Mouse (Mus musculus): ENCODE measurements at regions not wholly inside any gene's neighbourhood (a gene's known extent, or its start where the extent isn't known, plus 50 kb on each side); places are given as distances from the start of the nearest gene placed in this dataset.

- WGBS (ENCODE audit: insufficient replicate concordance), result 55% methylated on average over 22 of the region's 22 CpGs
- Histone ChIP-seq H3K4me3 (ENCODE audit: low read depth, low read length) (no peak overlapping the region), H3K9me3 (ENCODE audit: low read length) (no peaks in the 10 kb centered on the region), H3K4me1 (ENCODE audit: insufficient read depth) (no peaks in the 10 kb centered on the region), H3K27ac (ENCODE audit: low read depth) (no peak overlapping the region), H3K27me3 (ENCODE audit: insufficient read depth, low read length) (no peaks in the 10 kb centered on the region), H3K4me2 (ENCODE audit: low read depth, low read length) (no peak overlapping the region), H3K9ac (replicated peaks) (no peak overlapping the region), H3K36me3 (replicated peaks; ENCODE audit: insufficient read depth, low read length) (no peaks in the 10 kb centered on the region)
- no peak for DNase-seq
- TF ChIP-seq EP300 (IDR thresholded peaks at IDR 0.05; ENCODE audit: low read depth), result no peak
- no peak for TF ChIP-seq CTCF (IDR thresholded peaks at IDR 0.05; ENCODE audit: low read depth)
- no peak for ATAC-seq
These were observed 242.8 kb upstream of the Irx5 start for GRCm38 (mm10) chr8:92114311-92115275.

DNA sequence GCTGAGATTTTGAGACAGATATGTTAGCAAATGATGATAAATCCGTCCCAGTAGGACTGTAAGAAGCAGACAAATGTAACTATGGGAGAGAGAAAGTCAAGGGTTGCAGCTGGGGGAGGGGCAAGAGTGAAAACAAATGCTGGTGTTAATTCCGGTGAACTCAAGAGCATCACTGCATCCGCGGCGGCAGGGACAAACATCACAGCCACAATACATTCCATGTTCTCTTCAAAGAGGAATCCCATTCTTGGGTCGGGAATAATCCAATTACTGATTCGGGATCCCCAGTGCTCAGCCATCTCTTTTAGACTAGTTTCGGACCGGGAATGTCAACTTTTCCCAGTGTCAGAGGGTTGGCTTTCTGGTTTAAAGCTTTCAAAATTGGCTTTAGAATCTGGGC is 243.5 kb upstream of the Irx5 start:
- Histone ChIP-seq H3K4me2 (ENCODE audit: low read depth, low read length) (no peak overlapping the region), H3K27me3 (ENCODE audit: insufficient read depth, low read length) (no peaks in the 10 kb centered on the region), H3K36me3 (replicated peaks; ENCODE audit: insufficient read depth, low read length) (no peaks in the 10 kb centered on the region), H3K4me1 (ENCODE audit: insufficient read depth) (no peaks in the 10 kb centered on the region), H3K9ac (replicated peaks) (no peak overlapping the region), H3K9me3 (ENCODE audit: low read length) (no peaks in the 10 kb centered on the region), H3K27ac (ENCODE audit: low read depth) (no peak overlapping the region), H3K4me3 (ENCODE audit: low read depth, low read length) (no peak overlapping the region)
- DNase-seq (no peak), ATAC-seq (no peak)
- WGBS (ENCODE audit: insufficient replicate concordance), result 19% methylated on average over 9 of the region's 9 CpGs
- TF ChIP-seq EP300 (IDR thresholded peaks at IDR 0.05; ENCODE audit: low read depth) (no peak), CTCF (IDR thresholded peaks at IDR 0.05; ENCODE audit: low read depth) (no peak)

GRCm38 (mm10) chr8:92113386-92113785 is 244.0 kb upstream of the Irx5 start:
- 62% methylated on average over 4 of the region's 4 CpGs for WGBS (ENCODE audit: insufficient replicate concordance)
- no peak for ATAC-seq
- no peaks in the 10 kb centered on the region for H3K36me3 ChIP-seq (replicated peaks; ENCODE audit: insufficient read depth, low read length)
- no peaks in the 10 kb centered on the region for H3K4me1 ChIP-seq (ENCODE audit: insufficient read depth)
- H3K4me2 ChIP-seq (ENCODE audit: low read depth, low read length), result no peak overlapping the region
- no peaks in the 10 kb centered on the region for H3K27me3 ChIP-seq (ENCODE audit: insufficient read depth, low read length)
- no peak overlapping the region for H3K9ac ChIP-seq (replicated peaks)
- TF ChIP-seq CTCF (IDR thresholded peaks at IDR 0.05; ENCODE audit: low read depth) (no peak), EP300 (IDR thresholded peaks at IDR 0.05; ENCODE audit: low read depth) (no peak)
- no peak overlapping the region for H3K4me3 ChIP-seq (ENCODE audit: low read depth, low read length)
- H3K9me3 ChIP-seq (ENCODE audit: low read length), result no peaks in the 10 kb centered on the region
- no peak overlapping the region for H3K27ac ChIP-seq (ENCODE audit: low read depth)
- DNase-seq, result no peak

DNA sequence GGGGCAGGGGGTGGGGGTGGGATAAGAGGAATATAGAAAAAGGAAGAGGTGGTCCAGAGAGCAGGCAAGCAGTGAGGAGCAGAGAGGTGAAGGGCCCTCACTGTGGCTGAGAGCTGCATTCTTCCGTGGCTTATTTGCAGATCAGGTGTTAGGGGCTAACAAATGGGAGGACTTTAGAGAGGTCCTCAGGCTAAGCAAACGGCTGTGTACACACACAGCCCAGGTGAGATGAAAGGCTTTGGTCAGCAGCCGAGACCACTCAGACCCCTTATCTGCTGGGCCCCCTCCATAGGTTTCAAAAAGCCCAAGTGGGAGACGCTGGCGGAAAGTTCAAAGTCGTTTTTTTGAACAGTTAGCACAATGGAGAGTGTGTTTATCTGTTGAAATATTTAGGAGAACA is 252.9 kb upstream of the Irx5 start:
- Histone ChIP-seq H3K4me3 (ENCODE audit: low read depth, low read length) (no peak overlapping the region), H3K4me2 (ENCODE audit: low read depth, low read length) (no peak overlapping the region), H3K36me3 (replicated peaks; ENCODE audit: insufficient read depth, low read length) (no peaks in the 10 kb centered on the region), H3K27ac (ENCODE audit: low read depth) (no peak overlapping the region), H3K9ac (replicated peaks) (no peak overlapping the region), H3K27me3 (ENCODE audit: insufficient read depth, low read length) (no peaks in the 10 kb centered on the region), H3K9me3 (ENCODE audit: low read length) (no peaks in the 10 kb centered on the region), H3K4me1 (ENCODE audit: insufficient read depth) (no peaks in the 10 kb centered on the region)
- WGBS (ENCODE audit: insufficient replicate concordance), result 35% methylated on average over 6 of the region's 6 CpGs
- no peak for TF ChIP-seq CTCF (IDR thresholded peaks at IDR 0.05; ENCODE audit: low read depth)
- TF ChIP-seq EP300 (IDR thresholded peaks at IDR 0.05; ENCODE audit: low read depth), result no peak
- DNase-seq, result no peak
- ATAC-seq, result no peak

GRCm38 (mm10) chr8:92102521-92102920 is 254.9 kb upstream of the Irx5 start:
- Histone ChIP-seq H3K27me3 (ENCODE audit: insufficient read depth, low read length) (no peaks in the 10 kb centered on the region), H3K36me3 (replicated peaks; ENCODE audit: insufficient read depth, low read length) (no peaks in the 10 kb centered on the region), H3K9ac (replicated peaks) (no peak overlapping the region), H3K9me3 (ENCODE audit: low read length) (no peaks in the 10 kb centered on the region), H3K4me3 (ENCODE audit: low read depth, low read length) (no peak overlapping the region), H3K4me1 (ENCODE audit: insufficient read depth) (no peaks in the 10 kb centered on the region), H3K27ac (ENCODE audit: low read depth) (no peak overlapping the region), H3K4me2 (ENCODE audit: low read depth, low read length) (no peak overlapping the region)
- TF ChIP-seq EP300 (IDR thresholded peaks at IDR 0.05; ENCODE audit: low read depth) (no peak), CTCF (IDR thresholded peaks at IDR 0.05; ENCODE audit: low read depth) (no peak)
- ATAC-seq (no peak), DNase-seq (no peak)
- WGBS (ENCODE audit: insufficient replicate concordance), result 81% methylated on average over 4 of the region's 4 CpGs

DNA sequence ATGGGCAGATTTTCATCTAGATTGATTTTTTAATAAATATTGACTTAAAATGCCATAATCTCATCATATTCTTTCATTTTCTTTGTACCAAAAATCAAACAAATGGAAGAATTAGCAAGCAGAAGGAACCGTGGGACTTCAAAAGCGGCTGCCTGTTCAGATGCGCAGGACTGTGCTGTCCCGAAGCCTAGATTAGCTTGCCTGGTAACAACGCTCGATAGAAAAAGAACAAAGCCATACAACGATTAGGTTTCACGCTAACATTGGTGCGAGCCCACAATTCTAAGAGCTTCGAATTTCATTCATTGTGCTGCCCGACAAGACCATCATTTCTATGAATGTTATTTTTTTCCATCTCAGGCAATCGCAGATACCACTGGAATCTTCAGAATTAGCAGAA is 262.1 kb upstream of the Irx5 start:
- 85% methylated on average over 12 of the region's 12 CpGs for WGBS (ENCODE audit: insufficient replicate concordance)
- TF ChIP-seq CTCF (IDR thresholded peaks at IDR 0.05; ENCODE audit: low read depth) (no peak), EP300 (IDR thresholded peaks at IDR 0.05; ENCODE audit: low read depth) (no peak)
- no peak overlapping the region for H3K27ac ChIP-seq (ENCODE audit: low read depth)

More for the DNA sequence above, 262.1 kb upstream of the Irx5 start:
- ATAC-seq, result no peak
- H3K4me2 ChIP-seq (ENCODE audit: low read depth, low read length), result no peak overlapping the region
- no peaks in the 10 kb centered on the region for H3K4me1 ChIP-seq (ENCODE audit: insufficient read depth)
- no peaks in the 10 kb centered on the region for H3K27me3 ChIP-seq (ENCODE audit: insufficient read depth, low read length)
- H3K4me3 ChIP-seq (ENCODE audit: low read depth, low read length), result no peak overlapping the region
- no peaks in the 10 kb centered on the region for H3K9me3 ChIP-seq (ENCODE audit: low read length)
- no peaks in the 10 kb centered on the region for H3K36me3 ChIP-seq (replicated peaks; ENCODE audit: insufficient read depth, low read length)
- no peak for DNase-seq
- no peak overlapping the region for H3K9ac ChIP-seq (replicated peaks)

Data from liver, postnatal 0 days (tissue).